Mouse (Mus musculus): ENCODE data around the gene Arhgef10l. TPM values are rescaled to one million over a fixed set of nuclear protein-coding genes. Genes with fewer than 3 reads are reported as not detected.

Gene Arhgef10l
- polyA plus RNA-seq, 1 experiment from 2014 or later = 12.5 TPM

DNA sequence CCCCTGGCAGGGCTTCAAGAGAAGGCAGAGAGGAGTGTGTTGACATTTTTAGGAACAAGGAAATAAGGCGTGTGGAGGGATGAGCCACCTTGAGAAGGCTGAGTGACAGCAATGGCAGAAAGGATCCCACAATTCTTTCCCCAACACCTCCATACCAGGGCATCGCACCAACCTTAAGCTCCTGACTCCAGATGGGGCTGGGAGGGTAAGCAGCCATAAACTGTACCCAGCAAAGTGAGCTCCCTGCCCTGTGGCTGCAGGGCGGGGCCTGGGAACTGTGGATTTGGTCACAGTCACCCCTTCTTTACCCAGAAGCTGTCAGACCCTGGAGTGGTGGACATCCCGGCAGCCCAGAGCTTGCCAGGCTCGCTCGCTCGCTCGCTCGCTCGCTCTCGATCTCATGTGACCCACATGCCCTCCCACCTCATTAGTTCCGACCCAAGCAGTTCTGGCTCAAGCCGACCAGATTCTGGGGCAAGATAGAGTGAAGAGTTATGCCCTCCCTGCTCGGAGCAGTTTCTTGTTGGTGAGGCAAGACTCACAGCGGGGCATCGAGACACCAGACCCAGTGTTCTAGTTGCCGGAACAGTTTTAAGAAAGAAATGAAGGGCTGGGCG lies 4.3 kb downstream of the Arhgef10l start:
- no peak for DNase-seq (ENCODE audit: low spot score)

DNA sequence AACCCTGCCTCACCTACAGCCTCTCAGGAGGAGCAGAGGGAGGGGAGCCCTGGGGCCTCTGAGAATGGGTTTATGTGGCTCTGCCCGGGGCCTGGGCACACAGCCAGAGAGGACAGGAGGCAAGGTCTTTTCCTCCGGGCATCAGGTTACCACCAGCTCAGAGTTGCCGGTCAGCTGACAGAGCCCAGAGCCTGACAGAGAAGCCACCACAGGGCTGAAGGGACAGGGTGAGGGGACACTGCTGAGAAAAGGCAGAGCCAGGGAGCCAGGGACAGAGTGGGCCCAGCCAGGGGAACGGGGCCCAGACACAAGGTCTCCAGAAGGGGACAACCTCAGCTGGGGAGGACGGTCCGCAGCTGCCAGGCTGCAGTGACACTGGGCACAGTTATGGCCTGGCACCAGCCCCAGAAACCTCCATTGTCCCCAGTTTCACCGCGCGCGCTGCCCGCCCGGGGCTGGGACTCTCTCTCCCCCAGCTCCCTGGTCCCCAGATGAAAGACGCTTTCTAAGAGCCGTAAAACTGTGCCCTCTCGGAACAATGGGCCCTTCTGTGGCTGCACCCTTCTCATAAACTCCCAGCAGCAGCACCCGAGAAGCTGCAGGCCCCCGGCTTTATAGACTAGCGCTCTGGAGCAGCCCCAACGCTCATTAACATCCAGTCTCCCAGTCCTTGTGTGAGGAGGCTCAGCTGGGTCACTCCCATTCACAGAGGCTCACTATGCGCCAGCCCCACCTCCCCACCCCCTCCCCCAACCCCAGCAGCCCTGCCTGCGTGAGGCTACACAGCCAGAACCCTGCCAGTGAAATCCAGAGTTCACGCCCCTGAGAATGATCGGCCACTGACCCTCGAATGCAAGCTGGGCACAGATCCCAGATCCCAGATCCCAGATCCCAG lies 7.9 kb downstream of the Arhgef10l start:
- DNase-seq (ENCODE audit: low spot score) = no peak

DNA sequence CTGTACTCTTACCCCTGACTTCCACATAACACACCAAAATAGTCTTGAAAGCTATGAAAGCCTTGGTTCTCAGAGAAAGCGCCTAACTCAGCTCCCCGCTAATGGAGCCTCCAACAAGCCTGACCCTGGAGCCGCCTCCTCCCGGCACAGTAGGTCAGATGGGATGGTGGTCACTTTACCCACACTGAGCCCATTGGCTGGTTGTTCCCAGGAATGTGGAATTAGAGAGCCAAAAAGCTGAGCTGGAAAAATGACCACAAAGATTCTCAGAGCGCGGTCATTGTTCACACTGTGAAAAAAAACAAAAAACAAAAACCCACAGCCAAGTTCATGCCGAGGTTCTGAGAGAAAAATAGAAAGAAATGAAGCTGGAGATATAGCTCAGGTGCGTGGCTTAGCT lies 9.3 kb downstream of the Arhgef10l start:
- no peak for DNase-seq (ENCODE audit: low spot score)

GRCm38 (mm10) chr4:140654798-140655197 lies 11.0 kb downstream of the Arhgef10l start:
- DNase-seq (ENCODE audit: low spot score) = no peak

DNA sequence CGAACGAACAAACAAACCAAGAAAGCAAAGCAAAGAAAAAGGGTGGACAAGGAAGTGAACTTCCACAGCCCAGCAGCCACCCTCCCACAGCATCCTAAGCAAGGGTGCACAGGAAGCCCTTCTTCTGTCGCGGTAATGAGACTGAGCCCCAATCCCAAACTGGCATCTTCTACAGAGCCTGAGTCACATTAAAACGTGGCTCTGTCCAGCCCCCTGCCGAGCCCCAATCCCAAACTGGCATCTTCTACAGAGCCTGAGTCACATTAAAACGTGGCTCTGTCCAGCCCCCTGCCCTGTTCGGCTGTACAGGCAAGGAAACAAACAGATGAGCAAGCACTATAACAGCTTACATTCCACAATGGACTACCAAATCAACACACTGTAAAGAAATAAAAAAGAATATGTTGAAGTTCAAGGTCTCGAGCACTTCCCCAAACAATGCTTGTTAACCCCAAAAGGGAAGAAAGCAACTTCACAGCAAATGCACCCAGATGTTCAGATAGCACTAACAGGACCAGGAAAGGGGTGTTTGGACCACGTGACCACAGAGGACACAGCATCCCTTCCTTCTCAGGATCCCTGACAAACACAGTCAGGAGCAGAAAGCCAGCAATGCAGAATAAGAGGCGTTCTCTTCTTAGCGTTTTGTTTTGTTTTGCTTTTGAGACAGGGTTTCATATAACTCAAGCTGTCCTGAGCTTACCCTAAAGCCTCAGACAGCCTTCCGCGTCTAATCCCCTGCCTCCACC lies 11.8 kb downstream of the Arhgef10l start:
- DNase-seq (ENCODE audit: low spot score) = no peak

DNA sequence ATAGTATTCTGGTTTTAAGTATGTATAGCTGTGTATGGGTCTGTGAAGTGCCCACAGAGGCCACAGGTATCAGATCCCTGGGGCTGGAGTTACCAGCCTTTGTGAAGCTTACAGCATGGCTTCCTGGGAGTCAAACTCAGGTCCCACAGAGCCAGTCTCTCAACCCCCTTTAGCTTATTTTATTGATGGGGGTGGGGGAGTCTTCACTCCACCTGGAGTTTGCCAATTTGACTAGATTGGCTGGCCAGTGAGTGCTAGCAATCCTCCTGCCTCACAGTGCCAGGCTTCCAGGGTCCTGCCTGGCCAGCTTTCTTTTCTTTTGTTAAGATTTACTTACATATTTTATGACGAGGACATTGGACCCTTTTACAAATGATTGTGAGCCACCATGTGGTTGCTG lies 16.1 kb downstream of the Arhgef10l start:
- no peak for DNase-seq (ENCODE audit: low spot score)

DNA sequence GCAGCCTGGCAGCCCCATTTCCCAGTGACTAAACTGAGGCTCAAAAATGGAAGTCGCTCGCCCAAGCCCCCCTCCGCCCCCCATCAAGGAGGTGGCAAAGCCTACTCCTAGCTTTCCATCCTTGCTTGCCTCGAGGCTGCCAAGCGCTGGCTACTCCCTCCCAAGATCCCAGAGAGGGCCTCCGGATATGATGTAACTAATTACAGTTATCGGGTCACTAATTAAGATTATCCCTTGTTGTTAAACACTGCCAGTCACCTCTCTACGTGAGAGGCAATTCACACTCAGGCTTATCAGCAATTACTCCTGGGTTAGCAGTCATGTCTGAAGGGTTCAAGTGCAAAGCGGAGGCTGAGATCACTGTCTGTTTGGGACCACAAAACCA lies 16.6 kb downstream of the Arhgef10l start:
- DNase-seq (ENCODE audit: low spot score) = no peak

- DNase-seq (ENCODE audit: low spot score) = no peak
These were observed 17.2 kb downstream of the Arhgef10l start for GRCm38 (mm10) chr4:140648443-140649206.

- no peak for DNase-seq (ENCODE audit: low spot score)
These were observed 17.9 kb downstream of the Arhgef10l start for GRCm38 (mm10) chr4:140647711-140648421.

- no peak for DNase-seq (ENCODE audit: low spot score)
These were observed 20.2 kb downstream of the Arhgef10l start for GRCm38 (mm10) chr4:140645638-140646037.

DNA sequence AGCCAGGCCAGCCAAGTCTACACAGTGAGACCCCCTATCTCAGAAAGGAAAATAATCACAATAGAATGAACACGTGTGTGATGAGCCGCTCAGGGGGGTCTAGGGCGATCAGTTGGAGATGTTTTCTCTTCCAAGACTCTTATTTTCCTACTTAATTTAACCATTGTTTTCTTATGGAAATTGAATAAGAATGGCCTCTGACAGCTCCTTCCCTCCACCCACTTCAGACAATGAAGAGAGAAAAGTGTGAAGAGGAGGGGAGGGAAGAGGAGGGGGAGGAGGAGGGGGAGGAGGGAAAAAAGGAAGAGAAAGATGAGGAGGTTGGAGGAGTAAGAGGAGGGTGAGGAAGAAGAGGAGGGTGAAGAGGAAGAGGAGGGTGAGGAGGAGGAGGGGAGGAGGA lies 21.1 kb downstream of the Arhgef10l start:
- no peak for DNase-seq (ENCODE audit: low spot score)

GRCm38 (mm10) chr4:140644276-140644675 lies 21.5 kb downstream of the Arhgef10l start:
- no peak for DNase-seq (ENCODE audit: low spot score)

- no peak for DNase-seq (ENCODE audit: low spot score)
These were observed 23.4 kb downstream of the Arhgef10l start for GRCm38 (mm10) chr4:140642378-140642777.

GRCm38 (mm10) chr4:140641414-140641918 lies 24.3 kb downstream of the Arhgef10l start:
- no peak for DNase-seq (ENCODE audit: low spot score)

GRCm38 (mm10) chr4:140640668-140641067 lies 25.1 kb downstream of the Arhgef10l start:
- no peak for DNase-seq (ENCODE audit: low spot score)

DNA sequence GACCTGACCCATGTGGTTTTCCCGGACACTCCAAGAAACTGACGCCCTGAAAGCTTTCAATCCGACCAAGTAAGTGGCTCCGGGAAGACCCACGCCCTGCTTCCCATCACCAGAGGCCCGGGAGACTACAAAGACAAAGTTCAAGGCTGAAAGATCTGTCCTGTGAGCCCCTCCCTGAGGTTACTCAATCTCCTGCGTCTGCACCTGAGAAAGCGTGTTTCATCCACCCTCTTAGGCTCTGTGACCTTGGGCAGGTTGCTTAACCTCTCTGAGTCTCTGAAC lies 25.6 kb downstream of the Arhgef10l start:
- no peak for DNase-seq (ENCODE audit: low spot score)

DNA sequence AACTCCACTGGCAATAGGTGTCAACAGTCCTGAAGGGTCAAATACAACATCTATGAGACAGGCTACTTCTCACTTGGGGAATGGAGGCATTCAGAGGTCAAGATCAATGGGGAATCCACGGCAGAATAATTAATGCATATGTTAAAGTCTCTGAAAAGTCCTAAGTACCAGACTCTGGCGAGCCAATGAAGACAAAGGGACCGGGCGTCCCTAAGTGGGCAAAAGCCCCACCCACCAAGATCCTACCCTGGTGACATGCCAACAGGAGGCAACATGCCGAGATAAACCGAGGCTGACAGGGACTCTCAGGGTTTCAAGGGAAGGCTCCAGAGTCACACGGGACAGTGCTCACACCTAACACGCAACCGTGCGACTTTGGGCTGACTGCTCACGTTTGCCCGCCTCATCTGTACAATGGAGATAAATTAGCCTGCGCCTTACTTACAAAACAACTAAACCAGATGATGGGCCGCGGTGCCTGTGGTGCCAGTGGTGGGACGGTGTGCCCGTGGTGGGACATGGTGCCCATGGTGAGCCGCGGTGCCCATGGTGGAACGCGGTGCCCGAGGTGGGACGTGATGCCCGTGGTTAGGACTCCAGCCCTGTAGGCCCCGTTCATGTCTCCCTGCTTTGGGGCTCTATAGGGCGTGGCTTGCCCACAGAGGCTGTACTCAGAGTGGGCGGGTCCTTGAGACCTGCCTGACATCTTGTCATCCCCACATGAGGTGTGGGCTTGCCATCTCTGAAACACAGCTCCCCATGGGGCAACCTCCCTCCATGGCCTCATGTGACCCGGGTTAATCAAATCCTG lies 26.2 kb downstream of the Arhgef10l start:
- DNase-seq (ENCODE audit: low spot score) = no peak

DNA sequence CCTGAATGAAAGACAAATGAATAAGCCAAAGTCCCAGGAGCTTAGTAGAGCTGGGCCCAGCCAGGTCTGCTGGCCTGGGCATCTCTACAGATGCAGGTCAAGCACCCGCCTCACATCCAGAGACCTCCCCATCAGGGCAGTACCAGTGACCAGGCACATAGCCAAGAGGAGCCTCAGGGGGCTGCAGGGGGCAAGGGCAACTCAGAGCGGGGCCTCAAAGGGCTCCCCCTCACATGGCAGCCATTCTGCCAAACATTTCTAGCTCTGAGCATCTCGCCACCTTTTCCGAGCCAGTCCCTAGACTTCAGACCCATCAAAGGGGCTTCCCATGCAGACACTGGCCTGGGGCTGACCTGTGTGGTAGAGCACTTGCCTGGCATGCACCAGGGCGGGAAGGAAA lies 27.2 kb downstream of the Arhgef10l start:
- no peak for DNase-seq (ENCODE audit: low spot score)

GRCm38 (mm10) chr4:140637269-140637668 lies 28.5 kb downstream of the Arhgef10l start:
- no peak for DNase-seq (ENCODE audit: low spot score)

Measured in thymus, postnatal 0 days (tissue).